Mouse (Mus musculus): ENCODE measurements around the gene Gm10799. TPM values are rescaled to one million over a fixed set of nuclear protein-coding genes. Genes with fewer than 3 reads are reported as not detected.
"Not testable (repeated sequence)": the region's sequence is repeated elsewhere in the genome, so short reads cannot be mapped to it uniquely, and the experiment has no call there.

Gm10799 gene
- total and polyA plus RNA-seq, 2 experiments from 2014 or later = not detected

DNA sequence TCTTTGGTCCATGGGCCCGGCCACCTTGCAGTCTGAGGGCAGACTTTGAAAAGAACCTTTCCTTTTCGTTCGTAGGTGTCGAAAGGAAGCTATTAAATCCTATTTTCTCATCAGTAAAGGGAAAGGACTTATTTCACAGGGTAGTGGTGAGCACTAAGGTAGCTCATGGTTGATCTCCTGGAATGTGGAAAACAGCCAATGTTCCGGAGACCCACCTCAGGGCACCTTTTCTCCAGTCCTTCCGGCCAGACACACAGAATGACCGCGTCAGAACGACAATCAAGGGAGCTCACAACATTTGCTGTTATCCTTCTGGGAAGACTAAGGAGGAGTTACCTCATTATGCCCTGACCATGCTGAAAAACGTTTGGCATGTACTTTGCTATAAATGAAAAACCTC, 27.9 kb upstream of the Gm10799 start:
- WGBS = 41% methylated on average over 10 of the region's 10 CpGs
- DNase-seq (ENCODE audit: low spot score) = no peak
- Histone ChIP-seq H3K4me2 (ENCODE audit: low read depth, low read length, poor library complexity, severe bottlenecking) (peak overlapping the region; percentile 58), H3K4me1 (ENCODE audit: insufficient read depth, low read length) (no peaks in the 10 kb centered on the region), H3K9ac (replicated peaks; ENCODE audit: low read length, poor library complexity, severe bottlenecking) (peak overlapping the region; percentile 42; the same call in 1 of the 2 replicates), H3K9me3 (ENCODE audit: low read length) (no peaks in the 10 kb centered on the region), H3K27me3 (ENCODE audit: insufficient read depth, low read length) (no peaks in the 10 kb centered on the region), H3K4me3 (ENCODE audit: low read depth, low read length) (peak overlapping the region; percentile 36), H3K27ac (ENCODE audit: low read depth, low read length) (peak overlapping the region; percentile 62; the same call in 1 of the 2 replicates), H3K36me3 (ENCODE audit: insufficient read depth, low read length) (no peaks in the 10 kb centered on the region)
- no peak for TF ChIP-seq CTCF (IDR thresholded peaks at IDR 0.05)
- no peak for ATAC-seq (ENCODE audit: low FRiP score)

DNA sequence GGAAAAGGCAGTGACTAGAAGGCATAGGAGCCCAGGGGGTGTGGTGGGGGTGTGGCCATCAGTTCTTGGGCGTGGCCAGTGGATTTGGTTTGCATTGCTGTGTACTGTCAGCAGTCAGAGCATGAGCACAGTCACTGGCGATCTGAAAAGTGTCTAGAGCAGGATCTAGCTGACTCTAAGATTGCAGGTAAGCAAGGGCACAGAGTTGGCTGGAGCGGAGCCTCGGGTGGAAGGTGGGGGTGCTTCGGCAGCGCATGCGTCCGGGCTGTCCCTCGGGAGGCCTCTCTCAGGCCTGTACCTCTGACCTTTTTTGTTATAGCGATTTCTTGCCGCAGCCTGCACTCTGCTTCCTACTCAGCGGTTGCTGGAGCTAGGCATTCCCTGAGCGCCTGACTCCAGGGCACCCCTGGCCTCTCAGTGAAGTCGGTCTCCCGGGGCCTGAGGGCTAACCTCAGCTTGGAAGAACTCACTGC, 27.4 kb upstream of the Gm10799 start, which contains the start of gene Cd59a:
Gene Cd59a, plus strand, starts transcription at position 61 of the 473 bp plus-strand sequence.
- peak within 1 kb of the TSS; percentile 36 for H3K4me3 ChIP-seq (ENCODE audit: low read depth, low read length)
- no peaks in the 10 kb centered on the region for H3K4me1 ChIP-seq (ENCODE audit: insufficient read depth, low read length)
- DNase-seq (ENCODE audit: low spot score) (peak; percentile 78), ATAC-seq (ENCODE audit: low FRiP score) (peak; percentile 84)
- H3K9ac ChIP-seq (replicated peaks; ENCODE audit: low read length, poor library complexity, severe bottlenecking) = peak within 1 kb of the TSS; percentile 42; the same call in 1 of the 2 replicates
- H3K4me2 ChIP-seq (ENCODE audit: low read depth, low read length, poor library complexity, severe bottlenecking) = peak within 1 kb of the TSS; percentile 58
- no peaks in the 10 kb centered on the region for H3K36me3 ChIP-seq (ENCODE audit: insufficient read depth, low read length)
- no peak for TF ChIP-seq CTCF (IDR thresholded peaks at IDR 0.05)
- no peaks in the 10 kb centered on the region for H3K27me3 ChIP-seq (ENCODE audit: insufficient read depth, low read length)
- H3K27ac ChIP-seq (ENCODE audit: low read depth, low read length) = peak within 1 kb of the TSS; percentile 62
- WGBS = 3% methylated on average over 15 of the region's 15 CpGs
- H3K9me3 ChIP-seq (ENCODE audit: low read length) = no peaks in the 10 kb centered on the region

DNA sequence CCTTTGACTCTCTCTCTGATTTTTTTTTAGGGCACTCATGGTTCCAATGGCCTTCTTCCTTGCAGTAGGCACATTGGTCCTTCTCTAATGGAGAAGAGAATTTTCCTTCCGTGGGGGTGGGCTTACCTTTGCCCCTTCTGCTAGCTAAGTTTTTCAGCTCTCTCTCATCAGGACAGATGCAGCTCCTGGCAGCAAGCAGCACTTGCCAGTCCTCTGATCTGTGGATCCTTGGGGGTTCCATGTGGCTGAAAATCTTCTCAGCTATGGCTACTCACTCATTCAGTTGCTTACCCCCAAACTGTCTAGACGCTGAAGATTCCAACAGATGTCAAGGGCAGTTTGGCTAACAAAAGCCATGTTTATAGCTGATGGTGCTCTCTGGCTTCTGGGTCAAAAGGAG, 25.0 kb upstream of the Gm10799 start:
- no peaks in the 10 kb centered on the region for H3K27me3 ChIP-seq (ENCODE audit: insufficient read depth, low read length)

DNA sequence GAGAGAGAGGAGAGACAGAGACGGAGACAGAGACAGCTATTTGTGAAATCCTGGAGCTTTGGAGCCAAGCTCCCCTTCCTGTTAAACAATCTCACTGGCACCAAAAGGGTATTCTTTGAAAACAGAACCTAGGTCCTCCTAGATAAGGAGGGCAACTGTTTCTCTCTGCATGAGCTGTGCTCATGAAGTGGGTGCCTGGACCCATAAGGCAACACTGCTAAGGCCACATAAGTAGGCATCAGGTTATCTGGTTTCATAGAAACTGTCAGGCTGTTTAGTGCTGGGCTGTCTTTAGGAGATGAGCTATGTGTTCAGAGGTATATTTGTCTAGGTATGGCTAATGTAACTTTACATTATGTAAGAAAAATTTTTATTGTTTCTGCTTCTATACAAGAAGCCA, 19.2 kb upstream of the Gm10799 start:
- not testable (repeated sequence) for H3K9ac ChIP-seq (replicated peaks; ENCODE audit: low read length, poor library complexity, severe bottlenecking); H3K27me3 ChIP-seq (ENCODE audit: insufficient read depth, low read length); H3K4me3 ChIP-seq (ENCODE audit: low read depth, low read length); H3K9me3 ChIP-seq (ENCODE audit: low read length); H3K4me1 ChIP-seq (ENCODE audit: insufficient read depth, low read length); H3K36me3 ChIP-seq (ENCODE audit: insufficient read depth, low read length); ATAC-seq (ENCODE audit: low FRiP score); DNase-seq (ENCODE audit: low spot score); H3K4me2 ChIP-seq (ENCODE audit: low read depth, low read length, poor library complexity, severe bottlenecking); H3K27ac ChIP-seq (ENCODE audit: low read depth, low read length)
- 95% methylated on average over 1 of the region's 1 CpGs for WGBS

More for the DNA sequence above, 25.0 kb upstream of the Gm10799 start:
- no peak overlapping the region for H3K27ac ChIP-seq (ENCODE audit: low read depth, low read length)
- H3K9ac ChIP-seq (replicated peaks; ENCODE audit: low read length, poor library complexity, severe bottlenecking) = no peak overlapping the region
- no peak for TF ChIP-seq CTCF (IDR thresholded peaks at IDR 0.05)
- H3K36me3 ChIP-seq (ENCODE audit: insufficient read depth, low read length) = no peaks in the 10 kb centered on the region
- DNase-seq (ENCODE audit: low spot score) (no peak), ATAC-seq (ENCODE audit: low FRiP score) (no peak)
- 84% methylated on average over 2 of the region's 2 CpGs for WGBS
- H3K4me2 ChIP-seq (ENCODE audit: low read depth, low read length, poor library complexity, severe bottlenecking) = no peak overlapping the region
- H3K9me3 ChIP-seq (ENCODE audit: low read length) = no peaks in the 10 kb centered on the region
- no peaks in the 10 kb centered on the region for H3K4me1 ChIP-seq (ENCODE audit: insufficient read depth, low read length)
- H3K4me3 ChIP-seq (ENCODE audit: low read depth, low read length) = no peak overlapping the region

DNA sequence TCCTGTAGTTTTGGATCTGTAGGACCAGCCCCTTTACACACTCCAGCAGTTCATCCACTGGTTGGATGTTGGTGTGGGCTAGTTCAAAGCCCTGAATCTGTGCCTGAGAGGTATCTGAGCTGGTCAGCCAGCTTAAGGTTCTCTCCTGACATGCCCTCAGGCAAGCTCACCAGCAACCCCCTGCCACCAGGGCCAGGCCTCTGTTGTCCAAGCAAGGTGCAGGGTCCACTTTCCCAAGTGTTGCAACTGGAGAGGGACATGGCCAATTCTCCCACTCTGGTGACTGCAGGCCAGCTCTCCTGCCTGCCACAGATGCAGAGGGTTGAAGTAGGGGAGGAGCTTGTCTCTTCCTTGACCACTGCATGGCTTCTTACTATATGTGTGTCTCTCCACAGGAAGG, 15.7 kb upstream of the Gm10799 start:
- not testable (repeated sequence) for DNase-seq (ENCODE audit: low spot score); ATAC-seq (ENCODE audit: low FRiP score); H3K9me3 ChIP-seq (ENCODE audit: low read length)

DNA sequence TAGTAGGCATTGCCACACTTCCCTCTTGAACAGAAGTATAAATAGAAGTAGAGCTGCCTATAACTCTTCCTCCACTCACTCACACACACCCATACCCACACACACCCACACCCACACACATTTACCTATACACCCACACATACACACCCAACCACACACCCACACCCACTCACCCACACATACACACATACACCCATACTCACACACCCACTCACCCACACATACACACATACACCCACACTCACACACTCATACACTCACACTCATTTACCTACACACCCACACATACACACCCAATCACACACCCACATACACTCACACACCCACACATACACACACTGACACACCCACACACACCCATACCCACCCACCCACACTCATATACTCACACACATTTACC, 14.1 kb upstream of the Gm10799 start:
- no peak overlapping the region for H3K9ac ChIP-seq (replicated peaks; ENCODE audit: low read length, poor library complexity, severe bottlenecking)
- no peaks in the 10 kb centered on the region for H3K27me3 ChIP-seq (ENCODE audit: insufficient read depth, low read length)
- no peaks in the 10 kb centered on the region for H3K9me3 ChIP-seq (ENCODE audit: low read length)
- TF ChIP-seq CTCF (IDR thresholded peaks at IDR 0.05) = no peak
- ATAC-seq (ENCODE audit: low FRiP score) = no peak
- H3K4me1 ChIP-seq (ENCODE audit: insufficient read depth, low read length) = no peaks in the 10 kb centered on the region
- H3K36me3 ChIP-seq (ENCODE audit: insufficient read depth, low read length) = no peaks in the 10 kb centered on the region
- no peak overlapping the region for H3K27ac ChIP-seq (ENCODE audit: low read depth, low read length)
- no peak overlapping the region for H3K4me2 ChIP-seq (ENCODE audit: low read depth, low read length, poor library complexity, severe bottlenecking)
- H3K4me3 ChIP-seq (ENCODE audit: low read depth, low read length) = no peak overlapping the region
- no peak for DNase-seq (ENCODE audit: low spot score)

More for the DNA sequence above, 15.7 kb upstream of the Gm10799 start:
- not testable (repeated sequence) for H3K27ac ChIP-seq (ENCODE audit: low read depth, low read length); H3K4me3 ChIP-seq (ENCODE audit: low read depth, low read length); H3K9ac ChIP-seq (replicated peaks; ENCODE audit: low read length, poor library complexity, severe bottlenecking); H3K27me3 ChIP-seq (ENCODE audit: insufficient read depth, low read length); H3K4me1 ChIP-seq (ENCODE audit: insufficient read depth, low read length); H3K36me3 ChIP-seq (ENCODE audit: insufficient read depth, low read length); H3K4me2 ChIP-seq (ENCODE audit: low read depth, low read length, poor library complexity, severe bottlenecking)

DNA sequence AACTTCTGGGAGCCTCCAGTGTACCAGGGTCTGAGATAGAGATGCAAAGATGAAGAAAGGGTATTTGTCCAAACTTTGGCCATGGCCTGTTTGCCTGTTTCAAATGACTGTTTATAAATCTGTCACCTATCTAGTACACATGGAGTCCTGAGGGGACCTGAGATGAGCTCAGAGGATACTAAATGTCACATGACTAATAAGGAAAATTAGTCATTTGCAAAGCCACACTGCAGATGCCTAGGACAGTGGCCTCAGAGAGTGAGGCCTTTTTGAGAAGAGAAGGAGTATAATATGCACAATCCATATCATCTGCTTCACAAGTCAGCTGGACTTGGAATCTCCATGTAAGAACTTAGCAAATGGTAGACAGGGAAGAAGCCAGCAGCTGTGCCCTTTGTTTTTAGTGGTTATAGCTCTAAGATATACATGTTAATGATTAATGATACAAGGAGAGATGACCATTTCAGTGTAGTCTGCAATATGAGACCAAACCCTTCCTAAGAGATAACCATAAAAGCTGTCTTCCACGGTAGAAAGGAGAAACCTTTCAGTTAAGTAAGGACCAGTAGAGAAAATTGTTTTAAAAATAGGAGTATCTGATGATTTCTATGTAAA, 13.2 kb upstream of the Gm10799 start:
- ATAC-seq (ENCODE audit: low FRiP score); H3K4me2 ChIP-seq (ENCODE audit: low read depth, low read length, poor library complexity, severe bottlenecking); H3K4me3 ChIP-seq (ENCODE audit: low read depth, low read length); H3K27me3 ChIP-seq (ENCODE audit: insufficient read depth, low read length); H3K9me3 ChIP-seq (ENCODE audit: low read length); H3K4me1 ChIP-seq (ENCODE audit: insufficient read depth, low read length); DNase-seq (ENCODE audit: low spot score); H3K9ac ChIP-seq (replicated peaks; ENCODE audit: low read length, poor library complexity, severe bottlenecking); H3K27ac ChIP-seq (ENCODE audit: low read depth, low read length); H3K36me3 ChIP-seq (ENCODE audit: insufficient read depth, low read length): not testable (repeated sequence)
- no CpG with 5 or more reads among the region's 1 CpGs for WGBS

DNA sequence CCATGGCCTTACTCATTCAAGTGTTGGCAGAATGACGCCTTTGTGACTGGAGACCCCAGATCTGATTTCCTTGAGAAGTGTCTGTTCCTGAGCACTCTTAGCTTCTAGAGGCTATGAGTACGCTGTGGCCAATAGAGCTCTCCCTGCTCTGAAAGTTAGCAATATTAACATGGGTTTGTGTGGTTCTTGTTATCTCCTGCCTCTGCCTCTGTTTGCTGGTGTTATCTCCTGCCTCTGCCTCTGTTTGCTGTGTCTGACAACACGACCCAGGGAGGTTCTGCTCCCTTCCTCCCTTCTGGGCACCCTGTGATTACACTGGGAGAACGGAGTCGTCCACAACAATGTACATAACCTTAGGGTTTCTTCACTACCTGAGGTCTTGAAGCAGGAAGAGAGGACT, 9.9 kb upstream of the Gm10799 start:
- 78% methylated on average over 5 of the region's 5 CpGs for WGBS
- not testable (repeated sequence) for DNase-seq (ENCODE audit: low spot score); H3K4me2 ChIP-seq (ENCODE audit: low read depth, low read length, poor library complexity, severe bottlenecking); H3K4me3 ChIP-seq (ENCODE audit: low read depth, low read length); H3K9me3 ChIP-seq (ENCODE audit: low read length); ATAC-seq (ENCODE audit: low FRiP score); H3K27me3 ChIP-seq (ENCODE audit: insufficient read depth, low read length); H3K27ac ChIP-seq (ENCODE audit: low read depth, low read length); H3K9ac ChIP-seq (replicated peaks; ENCODE audit: low read length, poor library complexity, severe bottlenecking); H3K36me3 ChIP-seq (ENCODE audit: insufficient read depth, low read length); H3K4me1 ChIP-seq (ENCODE audit: insufficient read depth, low read length)
